Mouse (Mus musculus): ENCODE measurements at regions not wholly inside any gene's neighbourhood (a gene's known extent, or its start where the extent isn't known, plus 50 kb on each side); places are given as distances from the start of the nearest gene placed in this dataset.

- TF ChIP-seq FLI1 (IDR thresholded peaks at IDR 0.05; ENCODE audit: low read length) = no peak
- TF ChIP-seq GATA1 (IDR thresholded peaks at IDR 0.05; ENCODE audit: borderline replicate concordance, low read length) = no peak
Observed at GRCm38 (mm10) chr2:131766500-131766899, 93.0 kb downstream of the Erv3 start.

GRCm38 (mm10) chr2:131761507-131761906 is 98.0 kb downstream of the Erv3 start:
- Histone ChIP-seq H3K36me3 (replicated peaks; ENCODE audit: low read length) (no peaks in the 10 kb centered on the region), H3K27me3 (replicated peaks) (peaks cover 3% of the 10 kb centered on the region), H3K9me3 (no peaks in the 10 kb centered on the region), H3K4me3 (replicated peaks) (no peak overlapping the region), H3K4me1 (no peaks in the 10 kb centered on the region)
- no peak for TF ChIP-seq GATA1 (IDR thresholded peaks at IDR 0.05; ENCODE audit: borderline replicate concordance, low read length)
- no peak for TF ChIP-seq FLI1 (IDR thresholded peaks at IDR 0.05; ENCODE audit: low read length)

More at GRCm38 (mm10) chr2:131766500-131766899, 93.0 kb downstream of the Erv3 start:
- Histone ChIP-seq H3K27me3 (replicated peaks) (peaks cover 2% of the 10 kb centered on the region), H3K4me1 (no peaks in the 10 kb centered on the region), H3K9me3 (peaks cover 4% of the 10 kb centered on the region; the same call in 1 of the 2 replicates), H3K36me3 (replicated peaks; ENCODE audit: low read length) (no peaks in the 10 kb centered on the region), H3K4me3 (replicated peaks) (no peak overlapping the region)

GRCm38 (mm10) chr2:131757183-131757903 is 102.2 kb downstream of the Erv3 start:
- peaks cover 18% of the 10 kb centered on the region for H3K9me3 ChIP-seq
- peaks cover 7% of the 10 kb centered on the region for H3K27me3 ChIP-seq (replicated peaks)
- no peaks in the 10 kb centered on the region for H3K36me3 ChIP-seq (replicated peaks; ENCODE audit: low read length)
- H3K4me3 ChIP-seq (replicated peaks) = no peak overlapping the region
- TF ChIP-seq FLI1 (IDR thresholded peaks at IDR 0.05; ENCODE audit: low read length) = no peak
- TF ChIP-seq GATA1 (IDR thresholded peaks at IDR 0.05; ENCODE audit: borderline replicate concordance, low read length) = no peak
- no peaks in the 10 kb centered on the region for H3K4me1 ChIP-seq

- Histone ChIP-seq H3K4me1 (no peaks in the 10 kb centered on the region), H3K4me3 (replicated peaks) (no peak overlapping the region), H3K9me3 (peaks cover 24% of the 10 kb centered on the region), H3K36me3 (replicated peaks; ENCODE audit: low read length) (no peaks in the 10 kb centered on the region), H3K27me3 (replicated peaks) (peaks cover 6% of the 10 kb centered on the region)
- TF ChIP-seq GATA1 (IDR thresholded peaks at IDR 0.05; ENCODE audit: borderline replicate concordance, low read length) = no peak
- no peak for TF ChIP-seq FLI1 (IDR thresholded peaks at IDR 0.05; ENCODE audit: low read length)
Observed at GRCm38 (mm10) chr2:131755107-131755506, 104.4 kb downstream of the Erv3 start.

- H3K9me3 ChIP-seq = peaks cover 24% of the 10 kb centered on the region
- no peaks in the 10 kb centered on the region for H3K36me3 ChIP-seq (replicated peaks; ENCODE audit: low read length)
- H3K4me1 ChIP-seq = no peaks in the 10 kb centered on the region
- no peak overlapping the region for H3K4me3 ChIP-seq (replicated peaks)
- TF ChIP-seq FLI1 (IDR thresholded peaks at IDR 0.05; ENCODE audit: low read length) (no peak), GATA1 (IDR thresholded peaks at IDR 0.05; ENCODE audit: borderline replicate concordance, low read length) (no peak)
- peaks cover 4% of the 10 kb centered on the region for H3K27me3 ChIP-seq (replicated peaks)
Observed at GRCm38 (mm10) chr2:131753436-131753835, 106.1 kb downstream of the Erv3 start.

- Histone ChIP-seq H3K27me3 (replicated peaks) (peaks cover 8% of the 10 kb centered on the region), H3K36me3 (replicated peaks; ENCODE audit: low read length) (no peaks in the 10 kb centered on the region), H3K4me3 (replicated peaks) (no peak overlapping the region), H3K9me3 (peaks cover 34% of the 10 kb centered on the region), H3K4me1 (no peaks in the 10 kb centered on the region)
- no peak for TF ChIP-seq FLI1 (IDR thresholded peaks at IDR 0.05; ENCODE audit: low read length)
- TF ChIP-seq GATA1 (IDR thresholded peaks at IDR 0.05; ENCODE audit: borderline replicate concordance, low read length) = no peak
Observed at GRCm38 (mm10) chr2:131750679-131751078, 108.9 kb downstream of the Erv3 start.

- peaks cover 34% of the 10 kb centered on the region for H3K9me3 ChIP-seq
- H3K4me3 ChIP-seq (replicated peaks) = no peak overlapping the region
- no peaks in the 10 kb centered on the region for H3K36me3 ChIP-seq (replicated peaks; ENCODE audit: low read length)
- TF ChIP-seq GATA1 (IDR thresholded peaks at IDR 0.05; ENCODE audit: borderline replicate concordance, low read length) (no peak), FLI1 (IDR thresholded peaks at IDR 0.05; ENCODE audit: low read length) (no peak)
- H3K4me1 ChIP-seq = no peaks in the 10 kb centered on the region
- peaks cover 8% of the 10 kb centered on the region for H3K27me3 ChIP-seq (replicated peaks)
Observed at GRCm38 (mm10) chr2:131750206-131750605, 109.3 kb downstream of the Erv3 start.

GRCm38 (mm10) chr2:131749746-131750145 is 109.8 kb downstream of the Erv3 start:
- Histone ChIP-seq H3K4me3 (replicated peaks) (no peak overlapping the region), H3K4me1 (no peaks in the 10 kb centered on the region), H3K9me3 (peaks cover 34% of the 10 kb centered on the region), H3K36me3 (replicated peaks; ENCODE audit: low read length) (no peaks in the 10 kb centered on the region), H3K27me3 (replicated peaks) (peaks cover 8% of the 10 kb centered on the region)
- TF ChIP-seq FLI1 (IDR thresholded peaks at IDR 0.05; ENCODE audit: low read length) (no peak), GATA1 (IDR thresholded peaks at IDR 0.05; ENCODE audit: borderline replicate concordance, low read length) (no peak)

GRCm38 (mm10) chr2:131748791-131749190 is 110.8 kb downstream of the Erv3 start:
- TF ChIP-seq FLI1 (IDR thresholded peaks at IDR 0.05; ENCODE audit: low read length) (no peak), GATA1 (IDR thresholded peaks at IDR 0.05; ENCODE audit: borderline replicate concordance, low read length) (no peak)
- H3K27me3 ChIP-seq (replicated peaks) = peaks cover 6% of the 10 kb centered on the region

GRCm38 (mm10) chr2:131747707-131748106 is 111.8 kb downstream of the Erv3 start:
- H3K9me3 ChIP-seq = peaks cover 20% of the 10 kb centered on the region
- no peak overlapping the region for H3K4me3 ChIP-seq (replicated peaks)
- TF ChIP-seq FLI1 (IDR thresholded peaks at IDR 0.05; ENCODE audit: low read length) (no peak), GATA1 (IDR thresholded peaks at IDR 0.05; ENCODE audit: borderline replicate concordance, low read length) (no peak)
- peaks cover 6% of the 10 kb centered on the region for H3K27me3 ChIP-seq (replicated peaks)
- H3K36me3 ChIP-seq (replicated peaks; ENCODE audit: low read length) = no peaks in the 10 kb centered on the region
- no peaks in the 10 kb centered on the region for H3K4me1 ChIP-seq

More at GRCm38 (mm10) chr2:131748791-131749190, 110.8 kb downstream of the Erv3 start:
- H3K4me3 ChIP-seq (replicated peaks) = peak overlapping the region; percentile 5
- H3K36me3 ChIP-seq (replicated peaks; ENCODE audit: low read length) = no peaks in the 10 kb centered on the region
- H3K4me1 ChIP-seq = no peaks in the 10 kb centered on the region
- H3K9me3 ChIP-seq = peaks cover 27% of the 10 kb centered on the region

Data from megakaryocyte, embryonic 14.5 days (primary cell).